Mouse (Mus musculus) erythroblast, embryonic 14.5 days (primary cell): ENCODE measurements around the gene Grk4.

ENCODE experiments used
- GATA1 ChIP-seq: IDR thresholded peaks from 2 replicates; pipeline ENCODE4 v1.6.1; 2012; ENCODE audit warnings: low read length, inconsistent platforms, mixed read lengths
- TAL1 ChIP-seq: IDR thresholded peaks from 3 replicates; pipeline ENCODE4 v1.6.1; 2012; ENCODE audit warnings: low read length, inconsistent platforms, mixed read lengths

GRCm38 (mm10) chr5:34637591-34638156 lies 22.5 kb upstream of the Grk4 start:
- TF ChIP-seq TAL1 = no peak
- no peak for TF ChIP-seq GATA1
